Mouse (Mus musculus): ENCODE measurements at regions not wholly inside any gene's neighbourhood (a gene's known extent, or its start where the extent isn't known, plus 50 kb on each side); places are given as distances from the start of the nearest gene placed in this dataset.

DNA sequence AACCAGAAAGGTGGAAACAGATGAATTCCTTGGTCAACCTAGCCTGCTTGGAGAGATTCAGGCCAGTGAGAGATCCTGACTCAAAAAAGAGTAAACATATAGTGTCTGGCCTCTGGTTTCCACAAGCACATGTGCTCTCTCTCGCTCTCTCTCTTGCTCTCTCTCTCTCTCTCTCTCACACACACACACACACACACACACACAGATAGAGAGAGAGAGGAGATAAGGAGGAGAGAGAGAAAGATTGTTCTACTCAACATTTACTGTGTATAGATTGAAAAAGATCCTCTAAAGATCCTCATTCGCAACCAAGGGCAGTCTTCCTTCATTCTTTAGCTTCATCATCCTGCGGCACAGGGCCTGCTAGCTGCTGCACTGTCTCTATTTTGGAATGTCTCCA is 54.9 kb upstream of the Cdyl start:
- TF ChIP-seq CTCF (IDR thresholded peaks at IDR 0.05; ENCODE audit: low read depth): no peak
- TF ChIP-seq EP300 (IDR thresholded peaks at IDR 0.05; ENCODE audit: low read depth): no peak
